Mouse (Mus musculus) ES-E14 (cell line): Measurements from ENCODE around the gene Rln3.

Source experiments
- CHD2 ChIP-seq: IDR thresholded peaks from 2 replicates; pipeline ENCODE4 v1.6.1; 2014; ENCODE audit warnings: mild to moderate bottlenecking, low read depth, low read length, inconsistent platforms
- HCFC1 ChIP-seq: IDR thresholded peaks from 2 replicates; pipeline ENCODE4 v1.6.1; 2012; ENCODE audit warnings: low read length, inconsistent platforms, borderline replicate concordance; ENCODE audit not compliant: insufficient read depth
- MAFK ChIP-seq: IDR thresholded peaks from 2 replicates; pipeline ENCODE4 v1.6.1; 2014; ENCODE audit warnings: mild to moderate bottlenecking, low read depth, low read length, inconsistent platforms; ENCODE audit not compliant: insufficient read depth
- ZC3H11A ChIP-seq: IDR thresholded peaks from 2 replicates; pipeline ENCODE4 v1.6.1; 2012; ENCODE audit warnings: low read depth, mild to moderate bottlenecking, inconsistent platforms, low read length, borderline replicate concordance
- ZNF384 ChIP-seq: IDR thresholded peaks from 2 replicates; pipeline ENCODE4 v1.6.1; 2012; ENCODE audit warnings: low read depth, low read length, inconsistent platforms

DNA sequence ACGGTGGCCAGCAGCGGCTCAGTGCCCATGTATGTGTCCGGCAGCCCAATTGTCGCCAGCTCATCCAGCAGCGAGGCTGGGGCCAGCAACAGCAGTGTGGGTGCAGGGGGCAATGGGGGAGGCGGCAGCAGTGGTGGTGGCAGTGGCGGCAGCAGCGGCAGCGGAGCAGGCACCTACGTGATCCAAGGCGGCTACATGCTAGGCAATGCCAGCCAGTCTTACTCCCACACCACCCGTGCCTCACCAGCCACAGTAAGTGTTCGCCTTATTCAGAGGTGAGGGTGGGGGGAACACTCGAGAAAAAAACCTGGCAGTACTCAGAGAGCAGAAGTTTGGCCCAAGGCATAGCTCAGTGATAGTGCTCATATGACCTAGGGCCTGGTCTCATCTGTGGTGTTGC is 43.0 kb upstream of the Rln3 start:
- TF ChIP-seq ZC3H11A (no peak), CHD2 (no peak), MAFK (no peak), HCFC1 (no peak), ZNF384 (no peak)
